Mouse (Mus musculus): ENCODE data around the gene Gm29735. TPM values are rescaled to one million over a fixed set of nuclear protein-coding genes. Genes with fewer than 3 reads are reported as not detected.
"Not testable (repeated sequence)": the region's sequence is repeated elsewhere in the genome, so short reads cannot be mapped to it uniquely, and the experiment has no call there.

Gm29735 gene
- polyA plus RNA-seq, 2 experiments, result not detected

- H3K36me3 ChIP-seq (replicated peaks; ENCODE audit: control insufficient read depth, insufficient read depth, low read depth), result no peaks in the 10 kb centered on the region
- DNase-seq (ENCODE audit: low read depth in 3 of 3, low spot score in 3 of 3), result no peak
- H3K4me2 ChIP-seq (ENCODE audit: low read depth), result no peak overlapping the region
- no peaks in the 10 kb centered on the region for H3K9me3 ChIP-seq (ENCODE audit: control insufficient read depth, low read length)
- TF ChIP-seq EP300 (IDR thresholded peaks at IDR 0.05; ENCODE audit: low read depth) (no peak), CTCF (IDR thresholded peaks at IDR 0.05; ENCODE audit: low read depth) (no peak)
- no peak overlapping the region for H3K9ac ChIP-seq (replicated peaks)
- no peak for ATAC-seq (ENCODE audit: insufficient read depth)
- 64% methylated on average over 2 of the region's 2 CpGs for WGBS (ENCODE audit: insufficient replicate concordance)
- H3K4me3 ChIP-seq (ENCODE audit: insufficient read depth in 1 of 2, low read depth in 2 of 2, low read length in 2 of 2), result no peak overlapping the region
- H3K4me1 ChIP-seq (replicated peaks; ENCODE audit: control insufficient read depth in 2 of 2, insufficient read depth in 2 of 2, low read length in 1 of 2), result no peaks in the 10 kb centered on the region
- H3K27ac ChIP-seq, result no peak overlapping the region
- no peaks in the 10 kb centered on the region for H3K27me3 ChIP-seq (ENCODE audit: control insufficient read depth, insufficient read depth, low read length)
These were observed 31.2 kb upstream of the Gm29735 start for GRCm38 (mm10) chr7:142188156-142188555.

- TF ChIP-seq CTCF (IDR thresholded peaks at IDR 0.05; ENCODE audit: low read depth) (no peak), EP300 (IDR thresholded peaks at IDR 0.05; ENCODE audit: low read depth) (no peak)
- Histone ChIP-seq H3K36me3 (replicated peaks; ENCODE audit: control insufficient read depth, insufficient read depth, low read depth) (no peaks in the 10 kb centered on the region), H3K4me1 (replicated peaks; ENCODE audit: control insufficient read depth in 2 of 2, insufficient read depth in 2 of 2, low read length in 1 of 2) (no peaks in the 10 kb centered on the region), H3K9ac (replicated peaks) (no peak overlapping the region), H3K27me3 (ENCODE audit: control insufficient read depth, insufficient read depth, low read length) (no peaks in the 10 kb centered on the region), H3K27ac (no peak overlapping the region), H3K9me3 (ENCODE audit: control insufficient read depth, low read length) (no peaks in the 10 kb centered on the region), H3K4me3 (ENCODE audit: insufficient read depth in 1 of 2, low read depth in 2 of 2, low read length in 2 of 2) (no peak overlapping the region), H3K4me2 (ENCODE audit: low read depth) (no peak overlapping the region)
- ATAC-seq (ENCODE audit: insufficient read depth) (no peak), DNase-seq (ENCODE audit: low read depth in 3 of 3, low spot score in 3 of 3) (no peak)
- 10% methylated on average over 1 of the region's 1 CpGs for WGBS (ENCODE audit: insufficient replicate concordance)
These were observed 24.1 kb upstream of the Gm29735 start for GRCm38 (mm10) chr7:142181021-142181420.

GRCm38 (mm10) chr7:142178685-142179084 lies 21.8 kb upstream of the Gm29735 start:
- ATAC-seq (ENCODE audit: insufficient read depth), result no peak
- WGBS (ENCODE audit: insufficient replicate concordance), result 65% methylated on average over 1 of the region's 1 CpGs
- TF ChIP-seq CTCF (IDR thresholded peaks at IDR 0.05; ENCODE audit: low read depth) (no peak), EP300 (IDR thresholded peaks at IDR 0.05; ENCODE audit: low read depth) (no peak)

GRCm38 (mm10) chr7:142175905-142176304 lies 19.0 kb upstream of the Gm29735 start, which contains the start of gene Krtap5-2:
Gene Krtap5-2 (minus strand): TSS chr7:142176005.
- H3K4me2 ChIP-seq (ENCODE audit: low read depth); H3K4me1 ChIP-seq (replicated peaks; ENCODE audit: control insufficient read depth in 2 of 2, insufficient read depth in 2 of 2, low read length in 1 of 2); H3K27me3 ChIP-seq (ENCODE audit: control insufficient read depth, insufficient read depth, low read length); DNase-seq (ENCODE audit: low read depth in 3 of 3, low spot score in 3 of 3); H3K4me3 ChIP-seq (ENCODE audit: insufficient read depth in 1 of 2, low read depth in 2 of 2, low read length in 2 of 2); ATAC-seq (ENCODE audit: insufficient read depth); H3K36me3 ChIP-seq (replicated peaks; ENCODE audit: control insufficient read depth, insufficient read depth, low read depth); H3K27ac ChIP-seq; H3K9me3 ChIP-seq (ENCODE audit: control insufficient read depth, low read length); H3K9ac ChIP-seq (replicated peaks): not testable (repeated sequence)

More at GRCm38 (mm10) chr7:142178685-142179084, 21.8 kb upstream of the Gm29735 start:
- Histone ChIP-seq H3K36me3 (replicated peaks; ENCODE audit: control insufficient read depth, insufficient read depth, low read depth) (no peaks in the 10 kb centered on the region), H3K27ac (no peak overlapping the region), H3K4me3 (ENCODE audit: insufficient read depth in 1 of 2, low read depth in 2 of 2, low read length in 2 of 2) (no peak overlapping the region), H3K27me3 (ENCODE audit: control insufficient read depth, insufficient read depth, low read length) (no peaks in the 10 kb centered on the region), H3K9me3 (ENCODE audit: control insufficient read depth, low read length) (no peaks in the 10 kb centered on the region), H3K4me2 (ENCODE audit: low read depth) (no peak overlapping the region), H3K4me1 (replicated peaks; ENCODE audit: control insufficient read depth in 2 of 2, insufficient read depth in 2 of 2, low read length in 1 of 2) (no peaks in the 10 kb centered on the region), H3K9ac (replicated peaks) (no peak overlapping the region)
- no peak for DNase-seq (ENCODE audit: low read depth in 3 of 3, low spot score in 3 of 3)

GRCm38 (mm10) chr7:142169836-142170235 lies 12.9 kb upstream of the Gm29735 start:
- Histone ChIP-seq H3K36me3 (replicated peaks; ENCODE audit: control insufficient read depth, insufficient read depth, low read depth) (no peaks in the 10 kb centered on the region), H3K9me3 (ENCODE audit: control insufficient read depth, low read length) (no peaks in the 10 kb centered on the region), H3K27ac (no peak overlapping the region), H3K4me2 (ENCODE audit: low read depth) (no peak overlapping the region), H3K9ac (replicated peaks) (no peak overlapping the region), H3K4me1 (replicated peaks; ENCODE audit: control insufficient read depth in 2 of 2, insufficient read depth in 2 of 2, low read length in 1 of 2) (no peaks in the 10 kb centered on the region), H3K27me3 (ENCODE audit: control insufficient read depth, insufficient read depth, low read length) (no peaks in the 10 kb centered on the region), H3K4me3 (ENCODE audit: insufficient read depth in 1 of 2, low read depth in 2 of 2, low read length in 2 of 2) (no peak overlapping the region)
- TF ChIP-seq CTCF (IDR thresholded peaks at IDR 0.05; ENCODE audit: low read depth), result peak; percentile 64
- TF ChIP-seq EP300 (IDR thresholded peaks at IDR 0.05; ENCODE audit: low read depth), result no peak
- 37% methylated on average over 3 of the region's 3 CpGs for WGBS (ENCODE audit: insufficient replicate concordance)
- ATAC-seq (ENCODE audit: insufficient read depth), result no peak
- peak in 2 of 3 experiments; percentile 2 to 9 for DNase-seq (ENCODE audit: low read depth in 3 of 3, low spot score in 3 of 3)

- not testable (repeated sequence) for H3K9ac ChIP-seq (replicated peaks); H3K9me3 ChIP-seq (ENCODE audit: control insufficient read depth, low read length); H3K4me1 ChIP-seq (replicated peaks; ENCODE audit: control insufficient read depth in 2 of 2, insufficient read depth in 2 of 2, low read length in 1 of 2); H3K27me3 ChIP-seq (ENCODE audit: control insufficient read depth, insufficient read depth, low read length); ATAC-seq (ENCODE audit: insufficient read depth); H3K4me2 ChIP-seq (ENCODE audit: low read depth); H3K36me3 ChIP-seq (replicated peaks; ENCODE audit: control insufficient read depth, insufficient read depth, low read depth); H3K27ac ChIP-seq; DNase-seq (ENCODE audit: low read depth in 3 of 3, low spot score in 3 of 3); H3K4me3 ChIP-seq (ENCODE audit: insufficient read depth in 1 of 2, low read depth in 2 of 2, low read length in 2 of 2)
These were observed 8.7 kb upstream of the Gm29735 start, which contains the start of gene Gm4553 for GRCm38 (mm10) chr7:142165639-142166038. Gene Gm4553 (minus strand): TSS chr7:142165739.

Data from liver, embryonic 14.5 days (tissue).